Mouse (Mus musculus): ENCODE data around the gene Tnks2.
A peak's percentile ranks its signal among the peaks of the same experiment; 100 is the strongest.

The Tnks2 gene

GRCm38 (mm10) chr19:36904211-36905007 is 70.4 kb downstream of the Tnks2 start:
- peak; percentile 48 for DNase-seq

GRCm38 (mm10) chr19:36909150-36909549 is 75.1 kb downstream of the Tnks2 start:
- DNase-seq = no peak

GRCm38 (mm10) chr19:36909676-36910292 is 75.8 kb downstream of the Tnks2 start:
- DNase-seq = peak; percentile 76

GRCm38 (mm10) chr19:36910424-36911045 is 76.5 kb downstream of the Tnks2 start:
- no peak for DNase-seq

GRCm38 (mm10) chr19:36913064-36913463 is 79.0 kb downstream of the Tnks2 start:
- DNase-seq = no peak

GRCm38 (mm10) chr19:36916206-36916605 is 82.2 kb downstream of the Tnks2 start:
- DNase-seq = no peak

GRCm38 (mm10) chr19:36916876-36917389 is 82.9 kb downstream of the Tnks2 start:
- DNase-seq = no peak

GRCm38 (mm10) chr19:36918441-36919301 is 84.6 kb downstream of the Tnks2 start:
- DNase-seq = peak; percentile 78

GRCm38 (mm10) chr19:36919466-36919865 is 85.4 kb downstream of the Tnks2 start, which contains the start of gene Fgfbp3:
Gene Fgfbp3 (minus strand): TSS chr19:36919615.
- peak; percentile 60 for DNase-seq

- no peak for DNase-seq
Measured at GRCm38 (mm10) chr19:36922015-36922414, 88.0 kb downstream of the Tnks2 start.

GRCm38 (mm10) chr19:36922936-36923335 is 88.9 kb downstream of the Tnks2 start:
- DNase-seq = no peak

GRCm38 (mm10) chr19:36925671-36926552 is 91.9 kb downstream of the Tnks2 start, which contains the start of gene Btaf1:
Gene Btaf1 (plus strand): TSS chr19:36926079.
- DNase-seq = peak; percentile 94

GRCm38 (mm10) chr19:36926553-36927236 is 92.7 kb downstream of the Tnks2 start:
- DNase-seq = peak; percentile 14

- DNase-seq = no peak
Measured at GRCm38 (mm10) chr19:36927800-36928361, 93.8 kb downstream of the Tnks2 start.

- DNase-seq = no peak
Measured at GRCm38 (mm10) chr19:36929816-36930215, 95.8 kb downstream of the Tnks2 start.

GRCm38 (mm10) chr19:36932097-36932496 is 98.1 kb downstream of the Tnks2 start:
- DNase-seq = no peak

- no peak for DNase-seq
Measured at GRCm38 (mm10) chr19:36932613-36933012, 98.6 kb downstream of the Tnks2 start.

GRCm38 (mm10) chr19:36936285-36936684 is 102.3 kb downstream of the Tnks2 start:
- no peak for DNase-seq

GRCm38 (mm10) chr19:36938008-36938407 is 104.0 kb downstream of the Tnks2 start:
- no peak for DNase-seq

GRCm38 (mm10) chr19:36940064-36940463 is 106.0 kb downstream of the Tnks2 start:
- DNase-seq = no peak
